Mouse (Mus musculus) megakaryocyte-erythroid progenitor cell, adult 5-6 weeks (primary cell): ENCODE results near the gene Nudcd3. TPM values are rescaled to one million over a fixed set of nuclear protein-coding genes. Genes with fewer than 3 reads are reported as not detected.

ENCODE experiments used
- ATAC-seq: replicated peaks from 2 replicates; pipeline ENCODE4 v1.8.0; 2016; ENCODE audit warnings: mild to moderate bottlenecking, inconsistent platforms; ENCODE audit not compliant: severe bottlenecking, poor library complexity, low FRiP score, low TSS enrichment
- total RNA-seq, 2 experiments: library from RNA; stranded (forward) in 1 of 2; stranded (reverse) in 1 of 2; fragments of 200-1000, 215-1000 nt in 1 of 2; fragments of >200 nt in 1 of 2; fragmentation: Nextera tagmentation in 1 of 2; gene quantifications; 2 replicates each; pipeline ENCODE4 v1.2.3; 2014 to 2017

Gene Nudcd3
- total RNA-seq, 2 experiments from 2014 or later, result 27.6 to 39.0 TPM

DNA sequence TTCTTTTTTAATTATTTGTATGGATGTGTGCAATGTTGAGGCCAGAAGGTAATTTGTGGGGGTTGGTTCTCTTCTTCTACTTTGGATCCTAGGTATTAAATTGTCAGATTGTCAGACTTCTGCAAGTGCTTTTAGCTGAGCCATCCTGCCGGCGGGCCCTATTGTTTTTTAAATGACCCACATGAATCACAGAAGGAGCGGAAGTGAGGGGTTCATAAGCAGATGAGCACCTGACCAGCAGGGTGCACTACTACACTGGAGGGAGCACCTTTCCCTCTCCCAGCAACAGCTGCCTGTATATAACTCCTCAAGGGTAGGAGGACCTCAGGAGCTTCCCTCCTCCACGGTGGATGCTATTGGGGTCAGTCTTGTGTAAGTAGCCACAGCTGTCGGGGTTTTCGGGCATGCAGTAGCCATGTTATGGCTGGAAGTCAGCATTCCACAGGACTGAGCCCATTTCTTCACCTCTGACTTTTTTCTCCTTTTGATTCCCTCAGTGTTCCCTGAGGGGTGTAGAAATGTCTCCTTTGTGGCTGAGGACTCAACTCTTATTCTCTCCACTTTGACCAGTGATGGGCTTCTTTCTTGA, 19.3 kb downstream of the Nudcd3 start:
- ATAC-seq, result no peak

DNA sequence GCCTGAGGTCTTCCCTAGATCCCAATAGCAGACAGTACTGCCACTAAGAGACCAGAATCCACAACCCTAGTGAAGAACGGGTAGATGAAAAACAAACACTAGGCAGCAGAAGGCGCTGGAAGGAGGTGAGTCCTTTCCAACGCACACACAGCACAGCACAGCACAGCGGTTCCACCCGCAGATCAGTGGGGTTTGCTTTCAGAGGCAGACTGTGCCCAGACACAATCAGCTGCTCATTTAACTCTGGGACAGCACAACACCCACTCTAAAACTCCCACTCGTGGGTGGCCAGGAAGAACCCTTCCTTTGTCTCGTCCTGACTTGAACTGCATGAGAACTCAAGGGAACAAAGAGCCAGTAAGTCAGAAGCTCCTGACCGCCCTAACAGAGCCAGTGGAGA, 21.0 kb downstream of the Nudcd3 start:
- ATAC-seq, result no peak

DNA sequence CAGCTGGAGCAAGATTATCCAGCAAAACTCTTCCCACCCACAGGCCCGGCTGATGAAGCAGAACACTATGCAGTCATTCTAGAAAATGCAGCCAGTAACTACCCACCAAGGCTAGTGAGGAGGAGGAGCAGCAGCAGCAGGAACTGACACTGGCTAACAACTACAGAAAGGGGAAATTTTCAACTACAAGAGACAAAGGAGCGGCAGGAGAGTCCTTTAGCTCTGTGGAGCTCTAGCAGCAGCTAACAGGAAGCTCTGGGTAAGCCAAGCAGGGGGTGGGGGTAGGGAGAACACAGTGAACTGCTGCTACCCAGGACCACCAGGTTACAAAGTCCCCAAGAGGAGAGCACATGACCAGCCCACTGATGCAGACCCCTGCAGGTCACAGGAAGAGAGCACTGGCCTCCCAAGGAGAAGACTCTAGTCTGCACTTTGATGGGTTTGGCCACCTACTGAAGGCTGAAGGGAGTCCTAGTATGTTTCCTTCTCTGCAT, 21.5 kb downstream of the Nudcd3 start:
- no peak for ATAC-seq

DNA sequence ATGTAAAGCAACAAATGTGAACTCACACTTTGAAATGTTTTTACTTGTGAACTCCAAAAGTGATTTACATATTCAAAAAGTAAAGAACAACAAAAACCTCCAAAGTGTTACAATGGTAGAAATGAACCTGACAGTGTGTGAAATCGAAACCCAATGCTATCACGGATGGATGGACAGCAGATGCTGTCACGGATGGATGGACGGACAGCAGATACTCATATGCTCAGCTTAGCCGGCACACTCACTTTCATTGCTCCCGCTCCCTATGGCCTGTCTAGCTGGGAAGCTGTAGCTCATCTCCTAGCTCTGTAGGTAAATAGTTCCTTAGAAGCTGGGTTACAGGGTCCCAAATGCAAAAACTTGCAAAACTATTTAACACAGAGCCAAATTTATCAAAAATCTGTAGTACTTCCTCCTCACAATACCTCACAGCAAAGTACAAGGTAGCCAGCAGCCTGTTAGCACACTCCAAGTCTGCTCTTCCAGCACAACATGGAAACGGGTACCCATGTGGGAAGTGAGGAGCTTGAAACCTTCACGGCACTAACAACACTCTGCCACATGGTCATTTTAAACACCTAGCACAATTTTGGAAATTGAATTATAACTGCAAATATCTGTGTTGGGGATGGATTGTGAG, 22.3 kb downstream of the Nudcd3 start:
- no peak for ATAC-seq

DNA sequence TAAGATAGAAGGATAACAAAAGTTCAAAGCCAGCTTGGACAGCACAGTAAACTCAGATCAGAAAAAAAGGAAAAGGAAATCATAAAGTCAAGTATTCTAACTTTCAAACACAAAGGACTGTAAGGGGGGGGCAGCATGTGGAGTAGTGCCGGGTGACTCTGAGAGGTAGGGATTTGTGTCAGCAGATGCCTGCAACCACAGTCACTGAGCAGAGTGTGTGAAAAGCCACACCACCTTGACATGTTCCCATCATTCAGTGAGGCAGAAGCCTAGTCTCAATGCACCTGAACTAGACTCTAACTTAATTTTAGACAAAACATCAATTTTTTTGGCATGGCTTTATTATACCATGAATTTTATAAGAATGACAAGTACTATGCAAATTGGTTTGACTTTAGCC, 24.7 kb downstream of the Nudcd3 start:
- no peak for ATAC-seq

GRCm38 (mm10) chr11:6174719-6175118, 25.5 kb downstream of the Nudcd3 start:
- ATAC-seq, result peak; percentile 93

DNA sequence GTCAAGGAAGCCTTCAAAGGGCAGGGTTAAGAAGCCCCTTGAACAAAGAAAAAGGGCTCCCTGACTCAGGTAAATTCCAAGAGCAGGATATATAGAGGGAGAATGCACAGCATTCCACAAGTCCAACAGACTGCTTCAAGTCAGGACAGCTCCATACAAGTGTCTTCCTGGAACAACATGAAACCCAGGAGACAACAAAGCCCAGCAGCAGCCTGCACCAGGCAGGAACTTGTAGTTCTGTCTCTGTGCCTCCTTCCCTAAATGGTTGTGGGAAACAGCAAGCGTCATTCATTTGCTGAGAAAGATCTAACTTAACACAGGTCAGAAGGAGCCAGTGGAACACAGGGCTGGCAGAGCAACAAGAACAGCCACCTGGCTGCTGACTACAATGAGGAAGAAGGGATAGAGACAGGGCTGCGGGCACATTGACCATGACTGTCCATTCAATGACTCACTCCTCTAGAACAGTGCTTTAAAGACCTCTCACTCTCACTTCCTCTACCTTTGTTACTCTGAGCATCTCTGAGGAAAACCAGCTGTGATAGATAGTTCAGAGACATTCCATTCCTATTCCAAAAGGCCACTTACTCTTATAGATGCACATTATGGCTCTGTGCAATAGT, 31.1 kb downstream of the Nudcd3 start:
- no peak for ATAC-seq

GRCm38 (mm10) chr11:6166351-6166750, 33.9 kb downstream of the Nudcd3 start:
- ATAC-seq, result no peak

DNA sequence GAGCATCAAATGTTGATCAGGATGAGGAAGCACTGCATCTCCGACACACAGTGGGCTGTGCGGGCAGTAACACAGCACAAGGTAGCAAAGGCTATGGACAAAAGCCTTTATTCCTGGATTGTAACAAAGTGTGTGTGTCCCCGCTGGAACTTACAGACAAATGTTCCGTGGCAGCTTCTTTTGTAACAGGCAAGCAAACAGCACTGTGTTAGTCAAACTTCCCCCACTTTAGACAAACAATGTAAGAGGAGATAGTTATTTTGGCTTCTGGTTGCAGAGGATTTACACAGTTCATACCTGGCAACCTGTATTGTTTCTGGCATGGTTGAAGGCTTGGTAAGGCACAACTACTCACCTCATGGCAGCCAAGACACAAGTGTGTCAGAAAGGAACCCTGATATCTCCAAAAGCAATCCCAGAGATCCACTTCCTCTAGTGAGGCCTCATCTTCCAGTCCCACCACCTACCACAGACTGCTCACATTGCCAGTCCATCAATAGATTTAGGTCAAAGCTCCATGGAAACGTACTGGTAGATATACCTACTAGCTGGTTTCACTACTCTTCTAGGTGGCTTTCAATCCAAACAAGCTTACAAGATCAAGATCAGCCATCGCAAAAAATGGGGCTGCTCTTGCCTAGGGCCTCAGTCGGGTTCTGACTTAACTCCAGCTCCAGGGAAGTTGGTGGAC, 34.7 kb downstream of the Nudcd3 start:
- ATAC-seq, result no peak

- ATAC-seq, result no peak
Measured at GRCm38 (mm10) chr11:6164781-6165180, 35.4 kb downstream of the Nudcd3 start.

GRCm38 (mm10) chr11:6163706-6164105, 36.5 kb downstream of the Nudcd3 start:
- ATAC-seq, result no peak

DNA sequence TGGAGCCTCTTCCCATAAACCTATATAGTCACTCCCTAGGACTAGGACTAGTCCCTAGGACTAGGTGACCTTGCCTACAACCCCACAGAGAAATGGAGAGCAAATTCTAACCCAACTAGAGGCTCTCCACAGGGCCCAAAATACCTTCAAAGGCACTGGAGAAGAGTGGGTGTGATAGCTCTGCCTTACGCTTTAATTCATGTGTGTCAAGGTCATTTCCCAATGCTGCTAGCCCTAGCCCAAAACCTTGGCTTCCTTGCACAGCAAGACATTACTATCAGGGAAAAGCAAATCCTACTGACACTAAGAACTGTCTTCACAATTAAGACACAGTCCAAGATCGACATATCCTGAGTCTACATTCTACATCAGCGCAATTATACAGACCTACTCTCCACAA, 37.2 kb downstream of the Nudcd3 start:
- ATAC-seq, result no peak

- no peak for ATAC-seq
Measured at GRCm38 (mm10) chr11:6161549-6161948, 38.7 kb downstream of the Nudcd3 start.

GRCm38 (mm10) chr11:6160663-6161271, 39.4 kb downstream of the Nudcd3 start:
- no peak for ATAC-seq

DNA sequence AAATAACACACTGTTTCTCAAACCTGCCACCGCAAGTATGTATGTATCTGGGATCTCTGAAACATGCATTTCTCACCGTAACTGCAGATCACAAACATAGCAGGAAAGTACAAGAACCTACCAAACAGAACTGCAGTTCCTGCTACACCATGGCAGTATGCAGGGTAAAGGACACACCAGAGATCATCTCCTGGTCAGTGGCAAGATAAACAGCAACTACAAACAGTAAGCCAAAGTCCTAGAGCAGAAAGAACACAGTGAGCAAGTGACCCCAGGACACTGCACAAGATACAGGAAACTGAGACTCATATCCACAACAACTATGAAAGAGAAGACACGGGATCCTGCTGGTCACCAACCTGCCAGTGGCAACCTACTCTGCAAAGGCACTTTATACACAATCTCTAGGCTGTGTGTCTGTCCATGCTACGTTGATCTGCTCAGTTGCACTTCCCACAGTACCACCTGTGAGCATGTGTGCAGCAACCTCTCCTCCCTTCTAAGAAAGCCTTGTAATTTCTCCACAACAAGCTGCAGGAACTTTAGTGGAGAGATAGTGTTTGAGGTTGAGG, 40.4 kb downstream of the Nudcd3 start:
- ATAC-seq, result no peak

DNA sequence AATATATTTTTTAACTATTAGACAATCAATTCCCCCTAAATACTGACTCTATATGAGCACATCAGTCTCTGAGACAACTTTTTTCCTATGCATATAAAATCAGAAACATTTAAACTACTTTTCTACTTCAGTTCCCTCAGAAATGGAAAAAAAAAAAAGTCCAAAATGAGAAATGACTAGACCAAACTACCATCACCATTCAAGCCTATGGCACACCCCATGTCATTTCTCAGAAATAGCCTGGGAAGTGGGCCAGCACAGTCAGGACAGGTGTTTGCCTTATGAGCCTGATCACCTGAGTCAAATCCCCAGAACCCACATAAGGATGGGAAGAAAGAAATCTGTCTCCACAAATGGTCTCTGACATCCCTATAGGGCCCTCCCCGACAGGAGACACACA, 41.7 kb downstream of the Nudcd3 start:
- no peak for ATAC-seq

DNA sequence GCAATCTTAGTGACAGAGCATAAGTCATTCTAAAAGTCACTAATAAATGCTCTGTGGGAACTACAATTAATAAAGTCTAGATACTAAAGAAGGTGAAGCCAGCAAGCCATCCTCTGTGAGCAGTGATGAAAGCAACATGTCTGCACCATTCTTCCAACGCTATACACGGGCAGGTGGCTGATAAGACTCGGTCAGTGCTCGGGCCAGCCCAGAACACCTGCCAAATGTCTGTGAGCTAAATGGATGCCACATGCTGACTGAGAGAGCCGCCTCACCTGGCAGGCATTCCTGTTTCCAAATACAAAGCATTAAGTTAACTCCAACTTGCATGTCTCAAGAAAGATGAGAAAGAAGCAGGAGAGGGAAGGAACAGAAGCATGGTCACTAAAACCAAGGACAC, 43.1 kb downstream of the Nudcd3 start:
- ATAC-seq, result no peak

GRCm38 (mm10) chr11:6156651-6157050, 43.6 kb downstream of the Nudcd3 start:
- no peak for ATAC-seq

DNA sequence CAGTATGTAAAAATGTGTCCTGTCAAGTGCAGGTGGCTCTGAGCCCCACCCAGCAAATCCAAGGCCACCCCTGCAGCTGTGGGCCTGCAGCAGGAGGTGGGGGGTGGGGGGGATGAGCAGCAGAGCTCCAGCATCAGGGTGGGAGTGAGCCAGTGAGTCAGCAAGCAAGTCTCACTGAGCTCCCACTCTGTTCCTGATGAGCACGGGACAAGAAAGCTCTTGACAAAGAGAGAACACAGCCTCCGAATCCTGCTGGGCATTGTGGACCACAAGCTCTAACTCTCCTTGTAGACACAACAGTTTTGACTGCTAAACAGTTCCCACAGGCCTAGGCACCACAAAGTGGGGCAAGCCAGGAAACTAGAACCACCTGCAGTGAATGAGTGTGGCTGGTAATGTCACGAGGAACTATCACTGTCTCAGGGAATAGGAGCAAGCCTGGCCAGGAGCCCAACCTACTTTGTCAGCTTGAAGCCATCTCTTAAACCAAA, 46.0 kb downstream of the Nudcd3 start:
- ATAC-seq, result no peak

DNA sequence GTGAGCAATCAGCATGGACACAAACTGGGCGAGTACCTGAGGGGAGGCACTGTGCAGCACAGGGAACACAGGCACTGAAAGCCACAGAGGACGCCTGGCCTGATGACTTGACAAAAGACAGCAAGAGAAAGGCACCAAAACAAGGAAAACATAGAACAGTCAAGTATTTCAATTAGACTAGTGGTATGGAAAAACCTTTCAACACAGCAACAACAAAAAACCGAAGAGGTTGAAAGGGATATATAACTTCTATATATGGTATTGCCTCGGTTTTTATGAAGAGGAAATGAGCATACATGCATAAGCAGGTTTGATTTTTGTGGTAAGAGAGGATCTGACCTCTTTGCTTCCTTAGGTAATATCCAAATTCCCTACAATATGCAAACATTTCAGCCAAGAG, 47.4 kb downstream of the Nudcd3 start:
- ATAC-seq, result no peak
